Mouse (Mus musculus) forebrain, embryonic 11.5 days (tissue): ENCODE measurements around the gene Ppp2r1b. TPM values are rescaled to one million over a fixed set of nuclear protein-coding genes. Genes with fewer than 3 reads are reported as not detected.

Source experiments
- ATAC-seq: fragments of 200-750 bp; cut with Nextera tagmentation; replicated peaks from 2 replicates; pipeline ENCODE4 v1.8.0; 2017; ENCODE audit warnings: moderate TSS enrichment; ENCODE audit not compliant: low FRiP score
- DNase-seq: peaks from one replicate; pipeline ENCODE4 v3.0.0-alpha.2; 2017; ENCODE audit warnings: low spot score
- H3K27ac ChIP-seq: fragments of 300-500 bp; sonication (generic); 2 replicates; pipeline ENCODE4 v1.5.1; 2014; ENCODE audit warnings: low read depth, low read length
- H3K27me3 ChIP-seq: fragments of 300-500 bp; sonication (generic); 2 replicates; pipeline ENCODE4 v1.6.1; 2014; ENCODE audit warnings: mild to moderate bottlenecking, low read length, mixed read lengths; ENCODE audit not compliant: control insufficient read depth, insufficient read depth
- H3K36me3 ChIP-seq: fragments of 300-500 bp; sonication (generic); 2 replicates; pipeline ENCODE4 v1.6.1; 2014; ENCODE audit warnings: mild to moderate bottlenecking, low read length, moderate library complexity, mixed read lengths; ENCODE audit not compliant: control insufficient read depth, insufficient read depth
- H3K4me1 ChIP-seq: fragments of 300-500 bp; sonication (generic); replicated peaks from 2 replicates; pipeline ENCODE4 v1.6.1; 2014; ENCODE audit warnings: low read length, mixed read lengths; ENCODE audit not compliant: control insufficient read depth, insufficient read depth
- H3K4me2 ChIP-seq: fragments of 300-500 bp; sonication (generic); 2 replicates; pipeline ENCODE4 v1.6.1; 2014; ENCODE audit warnings: low read depth, mild to moderate bottlenecking, low read length, moderate library complexity, mixed read lengths; ENCODE audit not compliant: severe bottlenecking
- H3K4me3 ChIP-seq: fragments of 300-500 bp; sonication (generic); 2 replicates; pipeline ENCODE4 v1.5.1; 2014; ENCODE audit warnings: low read depth, low read length
- H3K9ac ChIP-seq: fragments of 300-500 bp; sonication (generic); 2 replicates; pipeline ENCODE4 v1.6.1; 2014; ENCODE audit warnings: low read length
- H3K9me3 ChIP-seq: fragments of 300-500 bp; sonication (generic); 2 replicates; pipeline ENCODE4 v1.6.1; 2016; ENCODE audit warnings: low read length, mixed read lengths; ENCODE audit not compliant: control insufficient read depth
- WGBS: fragments of 180-500 bp; shearing (Covaris S2); extraction: QIAGEN DNeasy Blood & Tissue Kit; methylation state at CpG from one replicate; pipeline ENCODE4 v1.1.7; 2014; 5-methylcytosine and 5-hydroxymethylcytosine counted together
- polyA plus RNA-seq: library from polyadenylated mRNA; unstranded; fragments of >200 nt; fragmentation: Nextera tagmentation; extraction: Ambion mirVana; gene quantifications from 2 replicates; pipeline ENCODE4 v1.2.1, GENCODE M21; 2014

Gene Ppp2r1b
- polyA plus RNA-seq, 1 experiment from 2014 or later = 132 TPM

- WGBS = 83% methylated on average over 8 of the region's 8 CpGs
- DNase-seq (peak; percentile 39), ATAC-seq (no peak)
- no peak overlapping the region for H3K9ac ChIP-seq
- no peak overlapping the region for H3K4me3 ChIP-seq
- no peaks in the 10 kb centered on the region for H3K9me3 ChIP-seq
- no peak overlapping the region for H3K4me2 ChIP-seq
- peaks cover 3% of the 10 kb centered on the region; the same call in 1 of the 2 replicates for H3K36me3 ChIP-seq
- no peaks in the 10 kb centered on the region for H3K4me1 ChIP-seq
- H3K27ac ChIP-seq = no peak overlapping the region
- H3K27me3 ChIP-seq = no peaks in the 10 kb centered on the region
Observed at GRCm38 (mm10) chr9:50884093-50884492, 39.0 kb downstream of the Ppp2r1b start.

GRCm38 (mm10) chr9:50884741-50885599 lies 39.9 kb downstream of the Ppp2r1b start:
- Histone ChIP-seq H3K36me3 (peaks cover 3% of the 10 kb centered on the region; the same call in 1 of the 2 replicates), H3K27ac (no peak overlapping the region), H3K4me3 (no peak overlapping the region), H3K4me2 (no peak overlapping the region), H3K27me3 (no peaks in the 10 kb centered on the region), H3K4me1 (no peaks in the 10 kb centered on the region), H3K9ac (no peak overlapping the region), H3K9me3 (no peaks in the 10 kb centered on the region)
- ATAC-seq (no peak), DNase-seq (no peak)
- 85% methylated on average over 10 of the region's 10 CpGs for WGBS

GRCm38 (mm10) chr9:50885600-50885987 lies 40.5 kb downstream of the Ppp2r1b start:
- no peak overlapping the region; the same call in 1 of the 2 replicates for H3K27ac ChIP-seq
- H3K27me3 ChIP-seq = no peaks in the 10 kb centered on the region
- no peaks in the 10 kb centered on the region for H3K9me3 ChIP-seq
- WGBS = 63% methylated on average over 1 of the region's 1 CpGs
- H3K9ac ChIP-seq = no peak overlapping the region
- no peak overlapping the region for H3K4me2 ChIP-seq
- H3K4me1 ChIP-seq = no peaks in the 10 kb centered on the region
- peaks cover 3% of the 10 kb centered on the region; the same call in 1 of the 2 replicates for H3K36me3 ChIP-seq
- ATAC-seq (no peak), DNase-seq (no peak)
- no peak overlapping the region for H3K4me3 ChIP-seq

GRCm38 (mm10) chr9:50886870-50887269 lies 41.8 kb downstream of the Ppp2r1b start:
- no peaks in the 10 kb centered on the region for H3K27me3 ChIP-seq
- no peak for DNase-seq
- H3K27ac ChIP-seq = no peak overlapping the region
- H3K4me2 ChIP-seq = no peak overlapping the region
- ATAC-seq = no peak
- no peaks in the 10 kb centered on the region for H3K9me3 ChIP-seq
- peaks cover 3% of the 10 kb centered on the region; the same call in 1 of the 2 replicates for H3K36me3 ChIP-seq
- no peaks in the 10 kb centered on the region for H3K4me1 ChIP-seq
- H3K4me3 ChIP-seq = no peak overlapping the region
- 89% methylated on average over 1 of the region's 1 CpGs for WGBS
- no peak overlapping the region for H3K9ac ChIP-seq

GRCm38 (mm10) chr9:50887351-50887750 lies 42.2 kb downstream of the Ppp2r1b start:
- Histone ChIP-seq H3K9ac (no peak overlapping the region), H3K9me3 (no peaks in the 10 kb centered on the region), H3K36me3 (peaks cover 3% of the 10 kb centered on the region; the same call in 1 of the 2 replicates), H3K4me3 (no peak overlapping the region), H3K27me3 (no peaks in the 10 kb centered on the region), H3K27ac (no peak overlapping the region), H3K4me2 (no peak overlapping the region), H3K4me1 (no peaks in the 10 kb centered on the region)
- no peak for DNase-seq
- WGBS = 42% methylated on average over 4 of the region's 4 CpGs
- no peak for ATAC-seq

GRCm38 (mm10) chr9:50889211-50889610 lies 44.1 kb downstream of the Ppp2r1b start:
- Histone ChIP-seq H3K4me1 (no peaks in the 10 kb centered on the region), H3K9me3 (no peaks in the 10 kb centered on the region), H3K4me2 (no peak overlapping the region), H3K27ac (no peak overlapping the region), H3K4me3 (no peak overlapping the region), H3K36me3 (no peaks in the 10 kb centered on the region), H3K9ac (no peak overlapping the region), H3K27me3 (no peaks in the 10 kb centered on the region)
- ATAC-seq (no peak), DNase-seq (no peak)
- WGBS = 80% methylated on average over 6 of the region's 6 CpGs

- ATAC-seq = no peak
- Histone ChIP-seq H3K4me3 (no peak overlapping the region), H3K36me3 (no peaks in the 10 kb centered on the region), H3K27ac (no peak overlapping the region), H3K4me1 (no peaks in the 10 kb centered on the region), H3K27me3 (no peaks in the 10 kb centered on the region), H3K4me2 (no peak overlapping the region), H3K9ac (no peak overlapping the region), H3K9me3 (no peaks in the 10 kb centered on the region)
- DNase-seq = no peak
- WGBS = 81% methylated on average over 4 of the region's 4 CpGs
Observed at GRCm38 (mm10) chr9:50889964-50890363, 44.9 kb downstream of the Ppp2r1b start.

GRCm38 (mm10) chr9:50890494-50891090 lies 45.5 kb downstream of the Ppp2r1b start:
- DNase-seq (no peak), ATAC-seq (no peak)
- Histone ChIP-seq H3K9me3 (no peaks in the 10 kb centered on the region), H3K27ac (no peak overlapping the region), H3K4me3 (no peak overlapping the region), H3K4me1 (no peaks in the 10 kb centered on the region), H3K4me2 (no peak overlapping the region), H3K27me3 (no peaks in the 10 kb centered on the region), H3K9ac (no peak overlapping the region), H3K36me3 (peaks cover 3% of the 10 kb centered on the region; the same call in 1 of the 2 replicates)
- 86% methylated on average over 3 of the region's 3 CpGs for WGBS
